Mouse (Mus musculus) spleen, postnatal 36 days (tissue): ENCODE measurements around the gene Zfp566.

Experiments
- DNase-seq, 2 experiments: peaks; one replicate each; pipeline ENCODE4 v3.0.0; 2022; ENCODE audit warnings: low spot score in 2 of 2, mixed read lengths in 1 of 2

The Zfp566 gene

GRCm38 (mm10) chr7:30060341-30060740 is 30.0 kb downstream of the Zfp566 start:
- no peak for DNase-seq

GRCm38 (mm10) chr7:30053591-30053990 is 36.7 kb downstream of the Zfp566 start:
- DNase-seq, result no peak

DNA sequence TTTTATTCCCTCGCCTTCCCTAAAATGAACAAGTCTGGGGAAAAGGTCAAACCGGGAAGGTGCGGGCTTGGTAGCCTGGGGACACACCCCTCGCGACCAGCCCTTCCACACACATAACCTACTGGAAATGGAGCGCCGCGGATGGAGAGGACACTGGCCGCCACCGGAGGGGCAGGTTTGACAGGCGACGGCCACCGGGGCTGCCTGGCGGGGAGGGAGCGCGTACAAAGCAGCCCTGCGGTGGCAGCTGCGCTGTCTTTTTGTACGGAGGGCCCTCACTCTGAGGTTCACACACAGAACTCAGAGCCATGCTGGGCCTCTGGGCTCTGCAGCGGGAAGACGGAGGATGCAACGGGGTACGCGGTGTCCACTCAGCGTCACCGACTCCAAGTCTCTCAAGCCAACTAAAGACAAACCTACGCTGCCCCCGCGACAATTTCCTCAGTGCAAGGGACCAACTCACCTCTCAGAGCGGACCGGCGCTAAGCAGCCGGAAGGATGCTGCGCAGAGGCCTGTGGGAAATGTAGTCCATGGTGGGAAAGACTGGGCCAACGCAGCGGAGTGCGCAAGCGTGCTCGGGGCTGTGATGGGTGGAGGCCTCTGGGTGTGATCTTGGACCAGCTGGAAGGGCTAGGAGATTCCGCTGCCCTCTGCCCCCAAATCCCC is 39.3 kb downstream of the Zfp566 start, which contains the start of gene Zfp14:
Gene Zfp14 (minus strand): TSS at position 499 of the 667 bp plus-strand sequence.
- peak; percentile 90 to 91 for DNase-seq

DNA sequence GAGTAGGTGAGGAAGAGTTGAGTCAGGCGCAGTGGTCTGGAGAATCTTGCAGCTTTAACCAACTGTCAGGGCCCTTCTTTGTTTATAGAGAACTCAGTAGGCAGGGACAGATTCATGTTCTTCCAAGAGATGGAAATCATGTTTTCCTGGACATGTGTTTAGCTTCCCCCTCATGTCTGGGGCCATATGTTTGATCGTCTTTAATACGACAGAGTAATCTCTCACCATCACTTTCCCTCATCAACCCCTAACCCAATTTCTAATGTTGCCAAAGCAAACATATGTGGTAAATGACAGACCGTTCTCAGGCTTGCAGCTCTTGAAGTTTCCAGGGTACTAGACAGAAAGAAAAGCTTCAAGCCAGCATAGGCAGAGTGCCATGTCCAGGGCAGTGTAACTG is 42.2 kb downstream of the Zfp566 start:
- DNase-seq, result no peak

GRCm38 (mm10) chr7:30044354-30044753 is 46.0 kb downstream of the Zfp566 start:
- peak in 1 of 2 experiments; percentile 5 for DNase-seq

- DNase-seq, result no peak
Measured at GRCm38 (mm10) chr7:30034331-30034730, 56.0 kb downstream of the Zfp566 start.

- DNase-seq, result no peak
Measured at GRCm38 (mm10) chr7:30031379-30031778, 58.9 kb downstream of the Zfp566 start.

- no peak for DNase-seq
Measured at GRCm38 (mm10) chr7:30030677-30031076, 59.6 kb downstream of the Zfp566 start.

DNA sequence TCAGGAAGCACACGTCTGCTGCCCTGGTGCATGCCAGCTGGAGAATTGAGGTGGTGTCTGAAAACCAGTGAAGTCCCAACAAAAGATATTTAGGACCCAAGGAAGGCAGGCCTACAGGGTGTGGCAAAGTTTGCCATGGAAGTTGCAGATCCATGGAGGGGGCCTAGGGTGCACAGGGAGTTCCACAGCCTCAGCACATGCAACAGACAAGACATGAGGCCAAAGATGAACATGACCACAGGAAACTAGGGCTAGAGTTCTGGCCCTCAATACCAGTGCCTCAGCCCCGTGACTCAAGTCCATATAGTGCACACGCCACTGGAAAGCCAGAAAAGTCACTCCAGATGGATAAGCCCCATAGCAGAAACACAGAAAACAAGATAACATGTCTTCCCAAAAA is 61.8 kb downstream of the Zfp566 start:
- no peak for DNase-seq
